Mouse (Mus musculus): ENCODE measurements around the gene Scrn2. TPM values are rescaled to one million over a fixed set of nuclear protein-coding genes. Genes with fewer than 3 reads are reported as not detected.

The Scrn2 gene
- total and polyA plus RNA-seq, 3 experiments = 14.8 to 26.7 TPM; not detected in 1

- Histone ChIP-seq H3K27ac (ENCODE audit: control insufficient read depth, low read depth, low read length) (no peak overlapping the region), H3K9me3 (replicated peaks; ENCODE audit: insufficient read depth, low read length) (no peaks in the 10 kb centered on the region), H3K9ac (ENCODE audit: control insufficient read depth, low read depth, low read length, poor library complexity, severe bottlenecking) (no peak overlapping the region), H3K79me2 (ENCODE audit: control insufficient read depth, insufficient read depth, low read length, poor library complexity) (no peaks in the 10 kb centered on the region), H3K4me3 (ENCODE audit: control insufficient read depth in 1 of 2, insufficient read depth in 1 of 2, low read depth in 2 of 2, low read length in 2 of 2) (no peak overlapping the region), H3K4me1 (ENCODE audit: control insufficient read depth in 1 of 2, insufficient read depth in 2 of 2, low read length in 2 of 2) (peaks cover 0 to 20% of the 10 kb centered on the region in 2 experiments), H3K27me3 (ENCODE audit: control insufficient read depth in 1 of 2, insufficient read depth in 2 of 2, low read length in 2 of 2) (peaks cover 2 to 13% of the 10 kb centered on the region in 2 experiments; a peak in 3 of 4 replicates), H3K36me3 (ENCODE audit: control insufficient read depth in 1 of 2, insufficient read depth in 2 of 2, low read length in 2 of 2) (peaks cover 0 to 15% of the 10 kb centered on the region in 2 experiments; a peak in 2 of 4 replicates)
- no peak for TF ChIP-seq MAFK (IDR thresholded peaks at IDR 0.05; ENCODE audit: borderline replicate concordance, low read depth, low read length)
- TF ChIP-seq TBP (IDR thresholded peaks at IDR 0.05; ENCODE audit: low read depth, low read length) = no peak
- no peak for TF ChIP-seq ZKSCAN1 (IDR thresholded peaks at IDR 0.05; ENCODE audit: low read depth, low read length)
- TF ChIP-seq JUND (IDR thresholded peaks at IDR 0.05; ENCODE audit: low read depth, low read length) = no peak
- TF ChIP-seq CHD1 (IDR thresholded peaks at IDR 0.05; ENCODE audit: low read depth, low read length) = no peak
- no peak for TF ChIP-seq SMC3 (IDR thresholded peaks at IDR 0.05; ENCODE audit: low read depth, low read length)
- no peak for TF ChIP-seq POLR2AphosphoS5 (IDR thresholded peaks at IDR 0.05; ENCODE audit: borderline replicate concordance, low read depth, low read length)
- TF ChIP-seq RAD21 (IDR thresholded peaks at IDR 0.05; ENCODE audit: low read depth, low read length) = no peak
- no peak for TF ChIP-seq MAZ (IDR thresholded peaks at IDR 0.05; ENCODE audit: low read depth, low read length)
- no peak for TF ChIP-seq ZMIZ1 (IDR thresholded peaks at IDR 0.05; ENCODE audit: low read depth, low read length)
- no peak for TF ChIP-seq GABPA (IDR thresholded peaks at IDR 0.05; ENCODE audit: low read depth, low read length)
- TF ChIP-seq SIN3A (IDR thresholded peaks at IDR 0.05; ENCODE audit: low read length) = no peak
- no peak for TF ChIP-seq MXI1 (IDR thresholded peaks at IDR 0.05; ENCODE audit: low read depth, low read length)
- no peak for TF ChIP-seq MAX (IDR thresholded peaks at IDR 0.05; ENCODE audit: low read length)
- TF ChIP-seq MEF2A (IDR thresholded peaks at IDR 0.05; ENCODE audit: extremely low read depth, insufficient replicate concordance, low read depth, low read length, poor library complexity, severe bottlenecking) = no peak
- TF ChIP-seq NELFE (IDR thresholded peaks at IDR 0.05; ENCODE audit: low read depth, low read length) = no peak
- no peak for TF ChIP-seq MYB (IDR thresholded peaks at IDR 0.05; ENCODE audit: low read depth, low read length)
- peak; percentile 25 for DNase-seq (ENCODE audit: low read depth, low spot score)
These were observed 33.6 kb upstream of the Scrn2 start for GRCm38 (mm10) chr11:96995836-96996772.

DNA sequence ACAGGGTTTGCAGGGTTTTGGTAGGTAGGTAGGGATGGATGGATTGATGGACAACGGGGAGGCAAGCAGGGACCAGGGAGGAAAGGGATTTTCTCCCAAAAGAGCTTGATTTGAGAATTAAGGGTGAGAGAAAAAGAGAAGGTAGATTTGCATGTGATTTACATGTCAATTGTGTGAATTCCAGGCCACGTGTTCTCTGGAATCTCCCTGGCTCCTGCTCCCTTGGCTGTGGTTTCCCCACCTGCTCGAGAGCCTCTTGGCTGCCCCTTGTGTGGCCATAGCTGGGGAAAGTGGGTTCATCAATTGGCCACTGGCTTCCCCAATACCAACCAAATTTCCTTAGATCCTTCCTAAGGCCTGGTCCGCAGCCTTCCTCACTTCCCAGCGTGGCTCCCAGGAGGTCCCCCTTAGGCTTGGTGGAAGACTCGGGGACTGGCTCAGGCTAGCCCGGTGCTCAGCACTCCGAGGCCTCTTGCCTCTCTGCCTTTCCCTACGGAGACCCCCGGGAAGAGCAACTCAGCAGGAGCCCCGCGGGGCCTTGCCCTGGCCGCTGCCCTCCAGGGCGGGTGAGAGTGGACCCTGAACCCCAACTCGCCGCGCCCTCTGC, 32.9 kb upstream of the Scrn2 start:
- H3K36me3 ChIP-seq (ENCODE audit: control insufficient read depth in 1 of 2, insufficient read depth in 2 of 2, low read length in 2 of 2) = peaks cover 0 to 15% of the 10 kb centered on the region in 2 experiments; a peak in 2 of 4 replicates
- no peak for DNase-seq (ENCODE audit: low read depth, low spot score)
- peaks cover 2 to 15% of the 10 kb centered on the region in 2 experiments for H3K27me3 ChIP-seq (ENCODE audit: control insufficient read depth in 1 of 2, insufficient read depth in 2 of 2, low read length in 2 of 2)
- no peaks in the 10 kb centered on the region for H3K9me3 ChIP-seq (replicated peaks; ENCODE audit: insufficient read depth, low read length)
- H3K9ac ChIP-seq (ENCODE audit: control insufficient read depth, low read depth, low read length, poor library complexity, severe bottlenecking) = no peak overlapping the region
- no peak for TF ChIP-seq CHD2 (IDR thresholded peaks at IDR 0.05; ENCODE audit: low read length)
- TF ChIP-seq POLR2AphosphoS5 (IDR thresholded peaks at IDR 0.05; ENCODE audit: borderline replicate concordance, low read depth, low read length) = no peak
- no peak for TF ChIP-seq RAD21 (IDR thresholded peaks at IDR 0.05; ENCODE audit: low read depth, low read length)
- no peak for TF ChIP-seq MYC (IDR thresholded peaks at IDR 0.05; ENCODE audit: low read depth, low read length)
- TF ChIP-seq KAT2A (conservative IDR thresholded peaks at IDR 0.05; ENCODE audit: low read depth, low read length) = no peak
- no peak for TF ChIP-seq MAFK (IDR thresholded peaks at IDR 0.05; ENCODE audit: borderline replicate concordance, low read depth, low read length)
- TF ChIP-seq RCOR1 (IDR thresholded peaks at IDR 0.05; ENCODE audit: low read depth, low read length) = no peak
- TF ChIP-seq ETS1 (IDR thresholded peaks at IDR 0.05; ENCODE audit: low read depth, low read length) = no peak
- H3K4me1 ChIP-seq (ENCODE audit: control insufficient read depth in 1 of 2, insufficient read depth in 2 of 2, low read length in 2 of 2) = peaks cover 0 to 21% of the 10 kb centered on the region in 2 experiments
- no peak overlapping the region for H3K4me3 ChIP-seq (ENCODE audit: control insufficient read depth in 1 of 2, insufficient read depth in 1 of 2, low read depth in 2 of 2, low read length in 2 of 2)
- no peak overlapping the region for H3K27ac ChIP-seq (ENCODE audit: control insufficient read depth, low read depth, low read length)
- no peaks in the 10 kb centered on the region for H3K79me2 ChIP-seq (ENCODE audit: control insufficient read depth, insufficient read depth, low read length, poor library complexity)

Data from MEL (cell line).